Mouse (Mus musculus) neutrophil, adult 59 days (primary cell): ENCODE measurements around the gene Ap1g2. TPM values are rescaled to one million over a fixed set of nuclear protein-coding genes. Genes with fewer than 3 reads are reported as not detected.

Experiments used
- total RNA-seq, 2 experiments: library from RNA; stranded (reverse); gene quantifications; 1 replicate in 1 of 2; 2 replicates in 1 of 2; pipeline ENCODE4 v1.2.4; 2023

Gene Ap1g2
- total RNA-seq, result 10 to 100 TPM; 42.3 to 46.1 TPM

DNA sequence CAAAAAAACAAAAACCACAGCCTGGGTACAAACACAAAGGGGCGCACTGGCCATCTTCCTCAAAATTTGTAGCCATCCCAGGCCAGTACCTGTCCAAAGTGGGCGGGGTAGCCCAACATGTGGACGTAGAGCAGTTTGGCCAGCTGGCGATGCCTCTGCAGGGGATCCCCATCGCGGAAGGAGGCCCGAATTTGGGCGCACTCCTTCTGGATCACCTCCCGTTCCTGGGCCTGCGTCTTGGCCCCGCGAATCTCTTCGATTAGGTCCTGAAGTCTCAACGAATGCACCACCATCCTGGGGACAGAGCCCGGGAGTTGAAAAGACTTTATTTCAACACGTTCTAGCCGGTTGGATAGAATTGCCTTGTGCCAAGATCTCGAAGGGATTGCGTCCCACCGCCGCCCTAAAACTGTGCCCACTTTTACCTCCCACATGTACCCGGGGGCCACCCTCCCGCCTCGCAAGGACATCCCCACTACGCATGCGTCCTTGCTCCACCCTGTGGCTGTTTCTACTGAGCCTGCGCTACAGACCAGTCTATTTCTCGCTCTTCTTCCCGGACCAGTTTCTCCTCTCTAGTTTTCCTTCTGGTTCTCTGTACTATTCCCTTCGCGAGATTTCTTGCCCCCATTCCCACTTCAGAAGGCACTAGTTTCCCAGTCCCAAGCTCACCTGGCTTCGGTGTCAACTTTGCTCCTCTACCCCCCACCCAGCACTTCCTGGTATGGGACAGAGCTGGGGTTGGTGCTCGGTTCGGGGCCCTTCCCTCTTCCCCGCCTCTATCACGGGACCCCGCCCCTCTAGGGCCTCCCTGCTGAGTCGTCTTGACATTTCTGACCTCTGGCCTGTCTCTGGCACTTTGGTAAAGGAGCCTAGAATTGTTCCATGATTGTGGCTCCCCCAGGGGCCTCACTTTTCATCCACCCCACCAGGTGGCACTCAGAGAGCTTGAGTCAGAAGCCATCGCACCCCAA is at the start of gene Ap1g2:
Gene Ap1g2, minus strand, starts transcription at position 758 of the 974 bp plus-strand sequence.

DNA sequence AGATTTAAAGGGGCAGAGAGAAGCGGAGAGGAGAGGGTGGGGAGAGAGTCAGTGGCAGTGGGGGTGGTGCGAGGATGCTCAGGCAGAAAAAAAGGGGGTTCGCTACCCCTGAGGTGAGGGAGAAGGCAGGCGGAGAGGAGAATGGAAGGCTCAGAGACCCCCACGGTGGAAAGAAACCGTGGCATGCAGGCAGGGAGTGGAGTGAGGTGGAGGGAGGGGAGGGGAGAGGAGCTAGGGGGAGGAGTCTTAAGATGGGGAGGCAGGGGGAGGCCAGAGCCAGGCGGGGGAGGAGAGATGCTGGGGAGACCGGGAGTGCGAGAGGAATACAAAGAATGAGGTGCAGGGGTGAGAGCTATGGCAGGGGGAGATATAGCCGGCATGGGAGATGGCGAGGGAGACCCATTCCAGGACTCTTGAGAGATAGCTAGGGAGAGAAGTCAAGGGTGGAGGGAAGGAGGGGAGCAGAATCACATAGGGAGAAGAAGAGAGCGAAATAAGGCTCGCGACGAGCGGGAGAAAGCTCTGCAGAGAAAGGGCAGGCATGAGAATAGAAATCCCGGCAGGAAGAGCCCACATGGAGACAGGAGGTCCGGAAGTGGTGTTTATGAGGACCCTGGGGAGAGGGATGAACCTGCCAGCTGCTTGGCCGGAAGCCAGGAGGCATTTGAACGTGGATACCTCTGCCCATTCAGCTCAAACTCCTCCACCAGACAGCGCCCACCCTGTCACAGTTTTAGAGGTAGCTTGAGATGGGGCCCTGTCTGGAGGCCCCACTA is 10.2 kb upstream of the Ap1g2 start, which contains the start of gene Jph4:
Gene Jph4, minus strand, starts transcription at position 511 of the 776 bp plus-strand sequence.

DNA sequence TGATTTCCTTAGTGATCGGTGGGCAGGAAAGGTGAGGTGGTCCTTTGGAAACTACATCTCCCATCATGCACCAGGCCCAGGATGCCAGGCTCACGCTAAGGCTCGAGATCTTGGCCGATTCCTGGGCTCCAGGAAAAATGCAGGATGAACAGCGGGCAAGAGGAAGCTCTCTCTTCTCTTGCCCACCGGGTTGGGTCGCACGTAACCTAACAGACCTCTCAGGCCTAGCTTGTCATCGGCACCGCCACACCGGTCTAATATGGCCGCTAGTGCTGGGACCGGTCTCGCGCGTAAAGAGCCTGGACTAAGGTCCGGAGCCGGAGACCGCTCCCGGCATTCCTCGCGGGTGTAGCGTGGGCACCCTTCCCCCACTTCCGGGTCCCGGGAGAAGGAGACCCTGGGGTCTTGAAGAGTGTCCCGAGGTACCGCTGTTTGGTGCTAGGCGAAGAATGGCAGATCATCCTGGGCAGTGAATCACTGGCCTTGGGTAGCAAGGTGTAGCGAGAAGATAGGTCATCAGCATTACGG is 11.6 kb downstream of the Ap1g2 start, which contains the start of gene Thtpa:
Gene Thtpa, plus strand, starts transcription at position 81 of the 528 bp plus-strand sequence.

DNA sequence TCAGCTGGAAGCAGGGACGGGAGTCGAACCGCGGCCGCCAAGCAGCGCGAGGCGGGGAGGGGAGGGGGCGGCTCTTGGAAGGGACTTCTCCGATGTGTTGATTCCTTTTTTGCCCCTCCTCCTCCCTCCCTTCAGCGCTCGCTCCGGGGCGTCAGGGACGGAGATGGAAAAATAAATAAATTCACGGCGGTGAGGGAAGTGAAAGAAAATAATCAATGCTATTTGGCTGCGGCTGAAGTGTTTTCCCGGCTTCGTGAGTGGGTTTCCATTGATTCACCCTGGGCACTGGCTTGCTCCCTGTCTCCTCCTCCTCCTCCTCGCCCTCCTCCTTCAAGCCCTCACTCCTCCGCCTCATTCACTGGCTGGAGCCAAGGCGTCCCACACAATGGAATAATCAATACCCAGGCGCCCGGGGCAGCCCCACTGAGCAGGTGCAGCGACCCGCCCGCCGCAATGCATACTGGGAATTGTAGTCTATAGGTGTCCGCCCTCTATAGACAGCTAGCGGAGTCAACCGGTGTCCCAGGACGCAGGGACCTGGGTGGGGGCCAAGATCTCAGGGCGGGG is 14.3 kb downstream of the Ap1g2 start, which contains the start of gene Zfhx2:
Gene Zfhx2, minus strand, starts transcription at position 314 of the 567 bp plus-strand sequence.

Other genes starting within 250 kb of the Ap1g2 start
- 10 to 100 TPM; 12.0 to 12.3 TPM for gene Homez, start 235.6 kb downstream of the Ap1g2 start, total RNA-seq
- gene Ppp1r3e, start 229.0 kb downstream of the Ap1g2 start, total RNA-seq, result 1 to 10 TPM; 2.4 to 2.5 TPM
- 10 to 100 TPM in 1 of 2 experiments, 1 to 10 TPM in 1; 8.3 to 13.1 TPM for gene Bcl2l2, start 223.2 kb downstream of the Ap1g2 start, total RNA-seq
- 1 to 10 TPM in 1 of 2 experiments, not detected in 1; 3.2 TPM for gene Gm20521, start 223.2 kb downstream of the Ap1g2 start, total RNA-seq
- gene Pabpn1, start 214.1 kb downstream of the Ap1g2 start, total RNA-seq, result 100 to 1,000 TPM; 141 to 157 TPM
- under 1 TPM; 0.27 to 0.49 TPM for gene Slc22a17, start 193.5 kb downstream of the Ap1g2 start, total RNA-seq
- not detected for gene Efs, start 180.5 kb downstream of the Ap1g2 start, total RNA-seq
- gene Il25, start 173.9 kb downstream of the Ap1g2 start, total RNA-seq, result not detected
- not detected for gene Cmtm5, start 170.3 kb downstream of the Ap1g2 start, total RNA-seq
- not detected for gene Myh6, start 139.7 kb downstream of the Ap1g2 start, total RNA-seq
- gene Gm17428, start 129.7 kb downstream of the Ap1g2 start, total RNA-seq, result not detected
- gene Myh7, start 112.0 kb downstream of the Ap1g2 start, total RNA-seq, result under 1 TPM in 1 of 2 experiments, not detected in 1; 0.09 TPM
- gene Ngdn, start 91.1 kb downstream of the Ap1g2 start, total RNA-seq, result 10 to 100 TPM; 39.0 to 42.8 TPM
- gene Zfhx2, start 14.3 kb downstream of the Ap1g2 start, total RNA-seq, result 1 to 10 TPM; 1.4 to 1.9 TPM
- gene Thtpa, start 11.8 kb downstream of the Ap1g2 start, total RNA-seq, result 1 to 10 TPM; 2.7 to 3.1 TPM
- not detected for gene Jph4, start 10.3 kb upstream of the Ap1g2 start, total RNA-seq
- not detected for gene Dhrs2, start 115.4 kb upstream of the Ap1g2 start, total RNA-seq